8 mouse cellular contexts compared by ENCODE assay signal in genomic region chr3:121762056-121762852, GRCm38 (mm10). TPM values are rescaled to one million over a fixed set of nuclear protein-coding genes. Genes with fewer than 3 reads are reported as not detected.
DNase-seq lines count a peak whose midpoint lies in the region; ATAC-seq lines count a peak whose summit lies in the region.

No protein-coding gene starts in this region.

- WGBS in kidney, embryonic 15.5 days = 65% methylated on average over 4 of the region's 4 CpGs
- WGBS in hindbrain, embryonic 14.5 days = 69% methylated on average over 4 of the region's 4 CpGs
- WGBS in midbrain, embryonic 12.5 days = 62% methylated on average over 4 of the region's 4 CpGs

- H3K4me1 ChIP-seq in kidney, embryonic 15.5 days = 0 out of 2 replicates have a peak, but pooled peaks cover 2% of the 10 kb centered on the region
- no peaks in the 10 kb centered on the region for H3K4me1 ChIP-seq in hindbrain, embryonic 14.5 days (replicated peaks; ENCODE audit: control insufficient read depth, insufficient read depth, low read length)
- H3K4me1 ChIP-seq in midbrain, embryonic 12.5 days = no peaks in the 10 kb centered on the region

- DNase-seq in kidney, adult 8-10 months = no peak
- peak; percentile 60 for DNase-seq in ZHBTc4 (ENCODE audit: low read depth, low spot score)
- peak; percentile 70 for DNase-seq in hindbrain, embryonic 14.5 days (ENCODE audit: low spot score)
- no peak for DNase-seq in adrenal gland, postnatal 10 days
- no peak for DNase-seq in layer of hippocampus, postnatal 10 days (ENCODE audit: low spot score in 2 of 2)
- DNase-seq in right cerebral cortex, adult 2 months (ENCODE audit: low spot score in 2 of 2) = no peak

- H3K27ac ChIP-seq in kidney, embryonic 15.5 days = no peak overlapping the region
- no peak overlapping the region for H3K27ac ChIP-seq in hindbrain, embryonic 14.5 days
- H3K27ac ChIP-seq in midbrain, embryonic 12.5 days (replicated peaks) = no peak overlapping the region

- H3K4me2 ChIP-seq in kidney, embryonic 15.5 days = no peak overlapping the region
- H3K4me2 ChIP-seq in hindbrain, embryonic 14.5 days (replicated peaks) = no peak overlapping the region
- no peak overlapping the region for H3K4me2 ChIP-seq in midbrain, embryonic 12.5 days (replicated peaks)

- H3K36me3 ChIP-seq in kidney, embryonic 15.5 days = peaks cover 59% of the 10 kb centered on the region
- peaks cover 43% of the 10 kb centered on the region for H3K36me3 ChIP-seq in hindbrain, embryonic 14.5 days (replicated peaks; ENCODE audit: control insufficient read depth, insufficient read depth)
- H3K36me3 ChIP-seq in midbrain, embryonic 12.5 days = peaks cover 45% of the 10 kb centered on the region

- no peaks in the 10 kb centered on the region for H3K9me3 ChIP-seq in kidney, embryonic 15.5 days (replicated peaks)
- H3K9me3 ChIP-seq in hindbrain, embryonic 14.5 days (ENCODE audit: control insufficient read depth, low read length) = no peaks in the 10 kb centered on the region
- no peaks in the 10 kb centered on the region for H3K9me3 ChIP-seq in midbrain, embryonic 12.5 days

- H3K4me3 ChIP-seq in kidney, embryonic 15.5 days (replicated peaks) = no peak overlapping the region
- no peak overlapping the region for H3K4me3 ChIP-seq in hindbrain, embryonic 14.5 days (replicated peaks; ENCODE audit: low read length)
- H3K4me3 ChIP-seq in midbrain, embryonic 12.5 days = no peak overlapping the region

- no peaks in the 10 kb centered on the region for H3K27me3 ChIP-seq in kidney, embryonic 15.5 days
- no peaks in the 10 kb centered on the region for H3K27me3 ChIP-seq in hindbrain, embryonic 14.5 days (ENCODE audit: control insufficient read depth, insufficient read depth, low read length)
- H3K27me3 ChIP-seq in midbrain, embryonic 12.5 days = no peaks in the 10 kb centered on the region

- no peak overlapping the region for H3K9ac ChIP-seq in kidney, embryonic 15.5 days
- H3K9ac ChIP-seq in hindbrain, embryonic 14.5 days = no peak overlapping the region
- no peak overlapping the region for H3K9ac ChIP-seq in midbrain, embryonic 12.5 days (replicated peaks)

- ATAC-seq in kidney, embryonic 15.5 days (replicated peaks; ENCODE audit: low FRiP score) = peak; percentile 86
- ATAC-seq in hindbrain, embryonic 14.5 days (ENCODE audit: low FRiP score) = no peak
- peak; percentile 76; the same call in 1 of the 2 replicates for ATAC-seq in midbrain, embryonic 12.5 days (ENCODE audit: low FRiP score, low read depth)

RNA-seq across cellular contexts. Expression of gene F3, which starts 38.9 kb away (rescaled TPM):
- polyA plus RNA-seq in kidney, embryonic 15.5 days (2015; fragmentation: Nextera tagmentation; extraction: Ambion mirVana) = 16.7 and 17.4 TPM in 2 replicates
- 6.5 and 8.2 TPM in 2 replicates for polyA plus RNA-seq in hindbrain, embryonic 14.5 days (2014; fragmentation: Nextera tagmentation; extraction: Ambion mirVana)
- polyA plus RNA-seq in midbrain, embryonic 12.5 days (2016; fragmentation: Nextera tagmentation; extraction: Ambion mirVana) = 5.0 and 6.4 TPM in 2 replicates
- total RNA-seq in adrenal gland, postnatal 10 days (2021) = 10 to 100 TPM; 20.6 to 23.0 TPM
- total RNA-seq in layer of hippocampus, postnatal 10 days (2021) = 10 to 100 TPM; 38.7 to 39.1 TPM

RNA-seq across cellular contexts. Expression of gene Abcd3, which starts 52.8 kb away (rescaled TPM):
- polyA plus RNA-seq in kidney, embryonic 15.5 days (2015; fragmentation: Nextera tagmentation; extraction: Ambion mirVana) = 65.3 and 67.2 TPM in 2 replicates
- polyA plus RNA-seq in hindbrain, embryonic 14.5 days (2014; fragmentation: Nextera tagmentation; extraction: Ambion mirVana) = 84.8 and 94.9 TPM in 2 replicates
- 59.0 and 62.8 TPM in 2 replicates for polyA plus RNA-seq in midbrain, embryonic 12.5 days (2016; fragmentation: Nextera tagmentation; extraction: Ambion mirVana)
- total RNA-seq in adrenal gland, postnatal 10 days (2021) = 100 to 1,000 TPM; 170 to 171 TPM
- 10 to 100 TPM; 74.3 to 79.7 TPM for total RNA-seq in layer of hippocampus, postnatal 10 days (2021)

Comparison
In these comparisons a context has a peak if more than half of its experiments do, and no peak if none do; other contexts are left out.
1. DNase-seq: peak in ZHBTc4 (single experiment) and hindbrain, embryonic 14.5 days (single experiment); none in kidney, adult 8-10 months (0 of 2), adrenal gland, postnatal 10 days (single experiment), layer of hippocampus, postnatal 10 days (0 of 2) and right cerebral cortex, adult 2 months (0 of 2).